Mouse (Mus musculus) intestine, embryonic 14.5 days (tissue): Measurements from ENCODE around the gene Hus1. TPM values are rescaled to one million over a fixed set of nuclear protein-coding genes. Genes with fewer than 3 reads are reported as not detected.

ENCODE experiments used
- ATAC-seq: fragments of 200-750 bp; cut with Nextera tagmentation; replicated peaks from 2 replicates; pipeline ENCODE4 v1.8.0; 2017; ENCODE audit warnings: low read depth, moderate number of reproducible peaks, moderate TSS enrichment, moderate library complexity; ENCODE audit not compliant: low FRiP score, low TSS enrichment
- DNase-seq: peaks from one replicate; pipeline ENCODE4 v3.0.0-alpha.2; 2018; ENCODE audit warnings: low spot score
- H3K27ac ChIP-seq: fragments of 300-500 bp; sonication (generic); 2 replicates; pipeline ENCODE4 v1.5.1; 2014; ENCODE audit warnings: low read depth, mild to moderate bottlenecking, control low read depth
- H3K27me3 ChIP-seq: fragments of 300-500 bp; sonication (generic); replicated peaks from 2 replicates; pipeline ENCODE4 v1.6.1; 2014; ENCODE audit warnings: low read length, control low read depth; ENCODE audit not compliant: control insufficient read depth, insufficient read depth
- H3K36me3 ChIP-seq: fragments of 300-500 bp; sonication (generic); 2 replicates; pipeline ENCODE4 v1.6.1; 2014; ENCODE audit warnings: low read length, control low read depth; ENCODE audit not compliant: control insufficient read depth, insufficient read depth
- H3K4me1 ChIP-seq: fragments of 300-500 bp; sonication (generic); replicated peaks from 2 replicates; pipeline ENCODE4 v1.6.1; 2014; ENCODE audit warnings: low read length, control low read depth, mixed read lengths; ENCODE audit not compliant: control insufficient read depth, insufficient read depth
- H3K4me2 ChIP-seq: fragments of 300-500 bp; sonication (generic); 2 replicates; pipeline ENCODE4 v1.6.1; 2014; ENCODE audit warnings: low read length
- H3K4me3 ChIP-seq: fragments of 300-500 bp; sonication (generic); 2 replicates; pipeline ENCODE4 v1.5.1; 2014; ENCODE audit warnings: low read depth, low read length, control low read depth, mixed read lengths
- H3K9ac ChIP-seq: fragments of 300-500 bp; sonication (generic); 2 replicates; pipeline ENCODE4 v1.6.1; 2014; ENCODE audit warnings: mild to moderate bottlenecking, low read length
- H3K9me3 ChIP-seq: fragments of 300-500 bp; sonication (generic); 2 replicates; pipeline ENCODE4 v1.6.1; 2016; ENCODE audit warnings: low read length, control low read depth; ENCODE audit not compliant: control insufficient read depth
- WGBS: fragments of 180-500 bp; shearing (Covaris S2); extraction: QIAGEN DNeasy Blood & Tissue Kit; methylation state at CpG from one replicate; pipeline ENCODE4 v1.1.7; 2014; 5-methylcytosine and 5-hydroxymethylcytosine counted together
- polyA plus RNA-seq: library from polyadenylated mRNA; unstranded; fragments of >200 nt; fragmentation: Nextera tagmentation; extraction: Ambion mirVana; gene quantifications from 2 replicates; pipeline ENCODE4 v1.2.1, GENCODE M21; 2014

Hus1 gene
- polyA plus RNA-seq, 1 experiment from 2014 or later, result 16.9 TPM

- H3K36me3 ChIP-seq, result no peaks in the 10 kb centered on the region
- H3K4me2 ChIP-seq, result no peak overlapping the region
- no peaks in the 10 kb centered on the region for H3K27me3 ChIP-seq
- H3K9ac ChIP-seq, result no peak overlapping the region
- no peak overlapping the region for H3K4me3 ChIP-seq
- no peak for DNase-seq
- no peaks in the 10 kb centered on the region for H3K4me1 ChIP-seq
- no peak for ATAC-seq
- 96% methylated on average over 7 of the region's 7 CpGs for WGBS
- H3K9me3 ChIP-seq, result no peaks in the 10 kb centered on the region
- no peak overlapping the region for H3K27ac ChIP-seq
These were observed 42.9 kb downstream of the Hus1 start for GRCm38 (mm10) chr11:8968094-8968493.

- WGBS, result 60% methylated on average over 10 of the region's 10 CpGs
- no peak overlapping the region for H3K27ac ChIP-seq
- no peak for DNase-seq
These were observed 52.4 kb downstream of the Hus1 start for GRCm38 (mm10) chr11:8958572-8958971.

GRCm38 (mm10) chr11:8958108-8958507, 52.9 kb downstream of the Hus1 start:
- no peaks in the 10 kb centered on the region for H3K27me3 ChIP-seq
- 0 out of 2 replicates have a peak, but pooled peaks cover 2% of the 10 kb centered on the region for H3K9me3 ChIP-seq
- 69% methylated on average over 4 of the region's 4 CpGs for WGBS
- H3K4me1 ChIP-seq, result no peaks in the 10 kb centered on the region
- no peak overlapping the region for H3K27ac ChIP-seq
- no peaks in the 10 kb centered on the region for H3K36me3 ChIP-seq
- H3K9ac ChIP-seq, result no peak overlapping the region
- DNase-seq (no peak), ATAC-seq (no peak)
- no peak overlapping the region for H3K4me2 ChIP-seq
- no peak overlapping the region for H3K4me3 ChIP-seq

More at GRCm38 (mm10) chr11:8958572-8958971, 52.4 kb downstream of the Hus1 start:
- Histone ChIP-seq H3K4me3 (no peak overlapping the region), H3K4me2 (no peak overlapping the region), H3K9ac (no peak overlapping the region), H3K9me3 (0 out of 2 replicates have a peak, but pooled peaks cover 2% of the 10 kb centered on the region), H3K36me3 (no peaks in the 10 kb centered on the region), H3K27me3 (no peaks in the 10 kb centered on the region), H3K4me1 (no peaks in the 10 kb centered on the region)
- no peak for ATAC-seq

- 0 out of 2 replicates have a peak, but pooled peaks cover 2% of the 10 kb centered on the region for H3K9me3 ChIP-seq
- no peak overlapping the region for H3K9ac ChIP-seq
- H3K4me2 ChIP-seq, result no peak overlapping the region
- ATAC-seq (no peak), DNase-seq (no peak)
- WGBS, result 72% methylated on average over 6 of the region's 6 CpGs
- no peak overlapping the region for H3K27ac ChIP-seq
- H3K4me3 ChIP-seq, result no peak overlapping the region
- H3K27me3 ChIP-seq, result no peaks in the 10 kb centered on the region
- H3K36me3 ChIP-seq, result no peaks in the 10 kb centered on the region
- no peaks in the 10 kb centered on the region for H3K4me1 ChIP-seq
These were observed 54.0 kb downstream of the Hus1 start for GRCm38 (mm10) chr11:8957023-8957422.

- WGBS, result 5% methylated on average over 1 of the region's 1 CpGs
- peak; percentile 65 for DNase-seq
These were observed 55.3 kb downstream of the Hus1 start for GRCm38 (mm10) chr11:8955678-8956077.

GRCm38 (mm10) chr11:8949765-8950430, 61.1 kb downstream of the Hus1 start:
- Histone ChIP-seq H3K9ac (no peak overlapping the region), H3K4me1 (no peaks in the 10 kb centered on the region), H3K27ac (no peak overlapping the region), H3K27me3 (no peaks in the 10 kb centered on the region), H3K4me2 (no peak overlapping the region), H3K36me3 (no peaks in the 10 kb centered on the region), H3K4me3 (no peak overlapping the region), H3K9me3 (no peaks in the 10 kb centered on the region)
- 70% methylated on average over 6 of the region's 6 CpGs for WGBS
- no peak for DNase-seq
- ATAC-seq, result peak; percentile 51; the same call in 1 of the 2 replicates

More at GRCm38 (mm10) chr11:8955678-8956077, 55.3 kb downstream of the Hus1 start:
- H3K27me3 ChIP-seq, result no peaks in the 10 kb centered on the region
- H3K27ac ChIP-seq, result no peak overlapping the region
- H3K4me3 ChIP-seq, result no peak overlapping the region
- no peak overlapping the region for H3K4me2 ChIP-seq
- H3K9ac ChIP-seq, result no peak overlapping the region
- 0 out of 2 replicates have a peak, but pooled peaks cover 2% of the 10 kb centered on the region for H3K9me3 ChIP-seq
- no peaks in the 10 kb centered on the region for H3K4me1 ChIP-seq
- ATAC-seq, result no peak
- H3K36me3 ChIP-seq, result no peaks in the 10 kb centered on the region

- H3K4me1 ChIP-seq, result no peaks in the 10 kb centered on the region
- H3K9ac ChIP-seq, result no peak overlapping the region
- DNase-seq, result no peak
- H3K4me2 ChIP-seq, result no peak overlapping the region
- 75% methylated on average over 3 of the region's 3 CpGs for WGBS
- H3K36me3 ChIP-seq, result no peaks in the 10 kb centered on the region
- no peak for ATAC-seq
- H3K9me3 ChIP-seq, result no peaks in the 10 kb centered on the region
- H3K4me3 ChIP-seq, result no peak overlapping the region
- H3K27ac ChIP-seq, result no peak overlapping the region
- H3K27me3 ChIP-seq, result no peaks in the 10 kb centered on the region
These were observed 62.1 kb downstream of the Hus1 start for GRCm38 (mm10) chr11:8948871-8949270.

- no peaks in the 10 kb centered on the region for H3K9me3 ChIP-seq
- DNase-seq (no peak), ATAC-seq (no peak)
- H3K4me2 ChIP-seq, result no peak overlapping the region
- H3K27ac ChIP-seq, result no peak overlapping the region
- 71% methylated on average over 4 of the region's 4 CpGs for WGBS
- no peaks in the 10 kb centered on the region for H3K36me3 ChIP-seq
- H3K9ac ChIP-seq, result no peak overlapping the region
- H3K4me1 ChIP-seq, result no peaks in the 10 kb centered on the region
- no peaks in the 10 kb centered on the region for H3K27me3 ChIP-seq
- no peak overlapping the region for H3K4me3 ChIP-seq
These were observed 66.9 kb downstream of the Hus1 start for GRCm38 (mm10) chr11:8944114-8944513.
